ENCODE assay signal across 7 mouse cellular contexts in the genomic region with DNA sequence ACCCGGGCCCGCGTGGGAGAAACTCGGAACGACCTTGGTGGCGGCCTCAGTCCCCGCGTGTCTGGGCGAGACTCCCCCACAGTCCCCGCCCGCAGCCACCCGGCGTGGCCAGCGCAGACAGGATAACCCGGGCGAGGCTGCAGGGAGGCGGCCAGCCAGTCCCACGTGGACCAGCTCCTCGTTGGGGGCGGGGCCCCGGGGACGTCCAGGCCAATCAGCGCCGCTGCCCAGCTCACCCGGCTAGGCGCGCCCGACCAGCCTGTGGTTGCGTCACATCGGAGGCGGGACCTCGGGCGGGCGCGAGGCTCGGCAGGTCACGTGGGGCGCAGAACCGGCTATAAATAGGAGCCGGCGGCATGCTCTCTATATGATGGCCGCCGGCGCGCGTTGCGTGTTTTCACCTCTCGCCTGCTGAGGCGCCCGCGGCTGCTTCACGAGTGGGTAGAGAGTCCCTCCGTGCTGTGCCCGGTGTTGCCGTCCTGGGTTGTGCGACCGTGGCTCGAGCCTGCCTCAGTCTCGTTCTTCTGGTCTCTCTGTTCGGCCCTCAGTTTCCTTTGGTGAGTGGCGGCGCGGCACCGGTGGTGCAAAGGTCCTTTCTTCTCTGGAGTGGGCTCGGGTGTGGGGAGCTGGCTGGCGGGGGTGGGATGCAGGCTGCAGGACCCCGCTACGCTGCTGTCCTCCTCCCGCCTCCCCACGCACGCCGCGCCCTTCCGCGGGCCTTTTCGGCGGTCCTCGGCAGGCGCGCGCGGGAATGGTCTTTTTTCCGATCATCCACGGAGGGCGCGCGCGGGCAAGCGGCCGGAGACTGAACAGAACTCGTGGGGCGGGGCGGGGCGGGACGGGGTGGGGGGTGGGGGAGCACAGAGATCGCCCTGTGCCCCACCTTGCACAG. TPM values are rescaled to one million over a fixed set of nuclear protein-coding genes. Genes with fewer than 3 reads are reported as not detected.
DNase-seq lines count a peak whose midpoint lies in the region; ATAC-seq and TF ChIP-seq lines count a peak whose summit lies in the region.

Slc20a1 (plus strand) TSS at position 329 of the 892 bp plus-strand sequence.

- H3K36me3 ChIP-seq in intestine, postnatal 0 days (ENCODE audit: control insufficient read depth, insufficient read depth) = 0 out of 2 replicates have a peak, but pooled peaks cover 3% of the 10 kb centered on the region
- peaks cover 24% of the 10 kb centered on the region for H3K36me3 ChIP-seq in midbrain, embryonic 12.5 days
- peaks cover 9% of the 10 kb centered on the region; the same call in 1 of the 2 replicates for H3K36me3 ChIP-seq in small intestine, adult 2 months (ENCODE audit: control insufficient read depth, insufficient read depth, low read length)

- intact Hi-C loops in left cerebral cortex, postnatal 4 days (cut with DNase I) = no loop called here

- peak; percentile 98 for DNase-seq in adrenal gland, adult 8-10 months
- DNase-seq in embryo, embryonic 9.5 days (ENCODE audit: extremely low spot score) = peak; percentile 96
- no peak for DNase-seq in gonadal fat pad, adult 2 months (ENCODE audit: low read depth)
- peak; percentile 100 for DNase-seq in left cerebral cortex, postnatal 4 days

- peak within 1 kb of the TSS; percentile 87 for H3K9ac ChIP-seq in intestine, postnatal 0 days (ENCODE audit: low read depth, low read length)
- H3K9ac ChIP-seq in midbrain, embryonic 12.5 days (replicated peaks) = peak within 1 kb of the TSS; percentile 93

- H3K27me3 ChIP-seq in intestine, postnatal 0 days (replicated peaks; ENCODE audit: control insufficient read depth, insufficient read depth, low read length) = no peaks in the 10 kb centered on the region
- H3K27me3 ChIP-seq in midbrain, embryonic 12.5 days = no peaks in the 10 kb centered on the region
- H3K27me3 ChIP-seq in small intestine, adult 2 months (ENCODE audit: control insufficient read depth, insufficient read depth, low read length) = no peaks in the 10 kb centered on the region

- peak within 1 kb of the TSS; percentile 82 for H3K27ac ChIP-seq in intestine, postnatal 0 days (ENCODE audit: low read depth, low read length)
- peak within 1 kb of the TSS; percentile 86 for H3K27ac ChIP-seq in midbrain, embryonic 12.5 days (replicated peaks)
- H3K27ac ChIP-seq in small intestine, adult 2 months (ENCODE audit: insufficient read depth, low read depth, low read length) = peak within 1 kb of the TSS; percentile 54

- H3K4me3 ChIP-seq in intestine, postnatal 0 days (ENCODE audit: low read depth, low read length) = peak within 1 kb of the TSS; percentile 95
- H3K4me3 ChIP-seq in midbrain, embryonic 12.5 days = peak within 1 kb of the TSS; percentile 87
- peak within 1 kb of the TSS; percentile 86 for H3K4me3 ChIP-seq in small intestine, adult 2 months (ENCODE audit: low read depth, low read length)

- WGBS in intestine, postnatal 0 days = under 1% methylated on average over 88 of the region's 96 CpGs
- WGBS in midbrain, embryonic 12.5 days = under 1% methylated on average over 93 of the region's 96 CpGs
- WGBS in small intestine, adult 2 months = under 1% methylated on average over 94 of the region's 96 CpGs

- H3K9me3 ChIP-seq in intestine, postnatal 0 days (ENCODE audit: control insufficient read depth) = no peaks in the 10 kb centered on the region
- H3K9me3 ChIP-seq in midbrain, embryonic 12.5 days = no peaks in the 10 kb centered on the region

- no peaks in the 10 kb centered on the region for H3K4me1 ChIP-seq in intestine, postnatal 0 days (replicated peaks; ENCODE audit: control insufficient read depth, insufficient read depth, low read length)
- H3K4me1 ChIP-seq in midbrain, embryonic 12.5 days = peaks cover 18% of the 10 kb centered on the region
- peaks cover 4% of the 10 kb centered on the region; the same call in 1 of the 2 replicates for H3K4me1 ChIP-seq in small intestine, adult 2 months (ENCODE audit: control insufficient read depth, insufficient read depth, insufficient read length, low read length)

- peak; percentile 99 for ATAC-seq in intestine, postnatal 0 days
- ATAC-seq in midbrain, embryonic 12.5 days (ENCODE audit: low FRiP score, low read depth) = peak; percentile 99

- peak within 1 kb of the TSS; percentile 92 for H3K4me2 ChIP-seq in intestine, postnatal 0 days (replicated peaks; ENCODE audit: low read depth)
- H3K4me2 ChIP-seq in midbrain, embryonic 12.5 days (replicated peaks) = peak within 1 kb of the TSS; percentile 86

- peak; percentile 34 for TF ChIP-seq CTCF in intestine, postnatal 0 days (IDR thresholded peaks at IDR 0.05; ENCODE audit: low read depth)
- no peak for TF ChIP-seq CTCF in small intestine, adult 2 months (IDR thresholded peaks at IDR 0.05; ENCODE audit: extremely low read depth, insufficient read length, insufficient replicate concordance, low read depth, low read length)

- peak; percentile 98 for TF ChIP-seq POLR2A in small intestine, adult 2 months (IDR thresholded peaks at IDR 0.05; ENCODE audit: low read depth, low read length)

RNA-seq across cellular contexts. Expression of gene Slc20a1, which starts in this region (rescaled TPM):
- 10 to 100 TPM; 14.9 to 27.6 (median 22.8) TPM for total RNA-seq in adrenal gland, adult 8-10 months (2022)
- 15.0 and 15.6 TPM in 2 replicates for polyA plus RNA-seq in gonadal fat pad, adult 2 months (2012; rRNA removed)
- polyA plus RNA-seq in intestine, postnatal 0 days (2015; fragmentation: Nextera tagmentation; extraction: Ambion mirVana) = 14.4 and 16.0 TPM in 2 replicates
- total RNA-seq in left cerebral cortex, postnatal 4 days (2021) = 100 to 1,000 TPM; 109 to 111 TPM
- 60.1 and 60.4 TPM in 2 replicates for polyA plus RNA-seq in midbrain, embryonic 12.5 days (2016; fragmentation: Nextera tagmentation; extraction: Ambion mirVana)
- polyA plus RNA-seq in small intestine, adult 2 months (2012; rRNA removed) = 4.8 and 6.6 TPM in 2 replicates
